Mouse (Mus musculus) lung, embryonic 15.5 days (tissue): ENCODE measurements at regions not wholly inside any gene's neighbourhood (a gene's known extent, or its start where the extent isn't known, plus 50 kb on each side); places are given as distances from the start of the nearest gene placed in this dataset.
A peak's percentile ranks its signal among the peaks of the same experiment; 100 is the strongest.

ENCODE experiments used
- ATAC-seq: fragments of 200-750 bp; cut with Nextera tagmentation; 2 replicates; pipeline ENCODE4 v1.8.0; 2017; ENCODE audit warnings: moderate number of reproducible peaks, borderline replicate concordance; ENCODE audit not compliant: low FRiP score, low TSS enrichment; ENCODE audit errors: extremely low read depth
- H3K27ac ChIP-seq: fragments of 300-500 bp; sonication (generic); 2 replicates; pipeline ENCODE4 v1.5.1; 2015; ENCODE audit warnings: moderate library complexity, mild to moderate bottlenecking, inconsistent platforms
- H3K27me3 ChIP-seq: fragments of 300-500 bp; sonication (generic); 2 replicates; pipeline ENCODE4 v1.6.1; 2015; ENCODE audit warnings: inconsistent platforms
- H3K36me3 ChIP-seq: fragments of 300-500 bp; sonication (generic); 2 replicates; pipeline ENCODE4 v1.6.1; 2015; ENCODE audit warnings: inconsistent platforms
- H3K4me1 ChIP-seq: fragments of 300-500 bp; sonication (generic); 2 replicates; pipeline ENCODE4 v1.6.1; 2015; ENCODE audit warnings: inconsistent platforms
- H3K4me2 ChIP-seq: fragments of 300-500 bp; sonication (generic); 2 replicates; pipeline ENCODE4 v1.6.1; 2015; ENCODE audit warnings: inconsistent platforms, mild to moderate bottlenecking, moderate library complexity
- H3K4me3 ChIP-seq: fragments of 300-500 bp; sonication (generic); 2 replicates; pipeline ENCODE4 v1.5.1; 2015; ENCODE audit warnings: mild to moderate bottlenecking, inconsistent platforms
- H3K9ac ChIP-seq: fragments of 300-500 bp; sonication (generic); 2 replicates; pipeline ENCODE4 v1.6.1; 2015; ENCODE audit warnings: inconsistent platforms
- H3K9me3 ChIP-seq: fragments of 300-500 bp; sonication (generic); 2 replicates; pipeline ENCODE4 v1.6.1; 2016; ENCODE audit warnings: inconsistent platforms
- WGBS: fragments of 180-500 bp; shearing (Covaris S2); methylation state at CpG from one replicate; pipeline ENCODE4 v1.1.7; 2015; 5-methylcytosine and 5-hydroxymethylcytosine counted together

DNA sequence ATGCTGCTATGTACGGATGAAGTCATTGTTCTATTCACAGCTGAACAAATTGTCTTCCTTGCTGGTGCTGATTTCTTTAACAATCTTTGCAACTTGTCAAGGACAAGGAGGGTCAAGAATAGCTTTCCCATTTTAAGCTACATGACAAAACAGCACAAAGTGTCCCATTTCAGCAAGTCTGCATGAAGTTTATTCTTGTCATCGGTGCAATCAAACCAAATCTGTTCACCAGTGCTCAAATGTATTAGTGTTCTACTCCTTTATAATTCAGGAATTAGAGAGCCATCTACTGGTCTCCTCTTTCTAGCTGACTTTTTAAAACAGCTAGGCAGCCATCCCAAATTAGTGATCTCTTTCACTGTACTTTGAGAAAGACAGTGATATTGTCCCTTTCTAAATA is 1040.8 kb downstream of the Galc start:
- no peaks in the 10 kb centered on the region for H3K36me3 ChIP-seq
- no peak for ATAC-seq
- no peak overlapping the region for H3K27ac ChIP-seq
- whole genome bisulfite sequencing: 37% methylated on average over 2 of the region's 2 CpGs
- H3K4me3 ChIP-seq: no peak overlapping the region
- no peak overlapping the region for H3K4me2 ChIP-seq
- no peaks in the 10 kb centered on the region for H3K9me3 ChIP-seq
- no peaks in the 10 kb centered on the region for H3K27me3 ChIP-seq
- H3K9ac ChIP-seq: no peak overlapping the region
- no peaks in the 10 kb centered on the region for H3K4me1 ChIP-seq

DNA sequence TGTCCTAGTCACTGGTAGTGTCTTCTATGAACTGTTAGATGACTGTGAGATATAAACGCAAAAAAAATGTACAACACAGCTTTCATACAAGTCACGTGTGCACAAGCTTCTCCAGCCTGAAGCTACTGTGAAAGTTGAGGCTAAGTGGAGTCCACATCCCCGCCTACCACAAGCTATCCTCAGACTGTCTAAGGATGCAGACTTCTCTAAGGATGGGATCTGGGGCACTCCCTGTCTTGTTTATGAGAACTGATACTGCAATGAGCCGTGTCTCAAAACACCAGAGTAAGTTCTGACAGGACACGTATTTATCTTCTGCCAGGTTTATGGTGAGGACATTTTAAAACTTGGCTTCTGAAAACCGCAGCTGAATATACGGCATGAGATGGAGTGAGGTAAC is 1041.7 kb downstream of the Galc start:
- Histone ChIP-seq H3K9me3 (no peaks in the 10 kb centered on the region), H3K4me3 (no peak overlapping the region), H3K27ac (no peak overlapping the region), H3K9ac (no peak overlapping the region), H3K4me2 (no peak overlapping the region), H3K4me1 (no peaks in the 10 kb centered on the region), H3K36me3 (no peaks in the 10 kb centered on the region), H3K27me3 (no peaks in the 10 kb centered on the region)
- peak; percentile 11; the same call in 1 of the 2 replicates for ATAC-seq
- WGBS: 41% methylated on average over 7 of the region's 7 CpGs

GRCm38 (mm10) chr12:97203636-97204389 is 1055.4 kb downstream of the Galc start:
- no peak for ATAC-seq

GRCm38 (mm10) chr12:97161853-97162252 is 1097.4 kb downstream of the Galc start:
- Histone ChIP-seq H3K4me2 (no peak overlapping the region), H3K27ac (no peak overlapping the region), H3K27me3 (no peaks in the 10 kb centered on the region), H3K4me1 (no peaks in the 10 kb centered on the region), H3K9ac (no peak overlapping the region), H3K9me3 (no peaks in the 10 kb centered on the region), H3K36me3 (no peaks in the 10 kb centered on the region), H3K4me3 (no peak overlapping the region)
- ATAC-seq: no peak

More at GRCm38 (mm10) chr12:97203636-97204389, 1055.4 kb downstream of the Galc start:
- H3K4me2 ChIP-seq: no peak overlapping the region
- H3K27me3 ChIP-seq: no peaks in the 10 kb centered on the region
- no peak overlapping the region for H3K9ac ChIP-seq
- H3K4me3 ChIP-seq: no peak overlapping the region
- 38% methylated on average over 3 of the region's 3 CpGs for WGBS
- H3K9me3 ChIP-seq: no peaks in the 10 kb centered on the region
- H3K27ac ChIP-seq: no peak overlapping the region
- no peaks in the 10 kb centered on the region for H3K36me3 ChIP-seq
- H3K4me1 ChIP-seq: no peaks in the 10 kb centered on the region

DNA sequence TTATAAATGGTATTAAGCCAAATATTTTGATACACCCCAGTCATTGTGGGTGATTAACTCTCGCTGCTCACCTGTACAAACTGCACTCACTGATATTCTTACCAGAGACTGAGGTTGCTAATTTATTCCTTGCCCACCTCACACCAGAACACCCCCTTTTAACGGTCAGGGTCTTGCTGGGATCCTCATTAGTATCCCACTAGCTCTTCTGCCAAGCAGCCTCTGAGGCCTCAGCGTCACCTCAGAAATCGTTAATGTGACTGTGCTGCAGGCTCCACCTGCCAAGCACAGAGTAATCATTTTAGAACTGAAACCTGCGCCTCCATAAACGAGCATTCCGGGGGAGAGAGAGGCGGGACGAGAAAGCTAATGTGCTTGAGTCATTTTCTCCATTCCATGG is 1097.8 kb downstream of the Galc start:
- Histone ChIP-seq H3K9me3 (no peaks in the 10 kb centered on the region), H3K9ac (no peak overlapping the region), H3K4me2 (no peak overlapping the region), H3K4me1 (no peaks in the 10 kb centered on the region), H3K4me3 (no peak overlapping the region), H3K27me3 (no peaks in the 10 kb centered on the region), H3K27ac (no peak overlapping the region), H3K36me3 (no peaks in the 10 kb centered on the region)
- ATAC-seq: no peak
- 69% methylated on average over 9 of the region's 9 CpGs for WGBS

DNA sequence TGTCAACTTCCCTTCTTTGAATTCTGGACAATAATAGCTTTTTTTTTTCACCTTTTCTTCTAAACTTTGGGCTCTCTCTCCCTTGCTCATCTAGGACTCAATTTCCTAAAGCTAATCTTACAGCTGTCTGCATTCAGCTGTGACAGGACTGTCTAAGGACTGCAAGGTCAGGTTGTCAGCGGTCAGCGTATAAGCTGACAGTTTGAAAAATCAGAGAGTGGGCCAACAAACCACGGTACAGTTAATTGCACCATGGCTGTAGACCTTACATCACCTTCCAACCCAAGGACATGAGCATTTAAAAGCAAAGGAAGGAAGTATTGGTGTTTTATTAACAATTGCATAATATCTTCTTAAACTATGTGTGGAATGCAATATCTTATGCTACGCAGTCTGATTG is 1100.9 kb downstream of the Galc start:
- Histone ChIP-seq H3K27ac (no peak overlapping the region), H3K9me3 (no peaks in the 10 kb centered on the region), H3K4me2 (no peak overlapping the region), H3K4me3 (no peak overlapping the region), H3K36me3 (no peaks in the 10 kb centered on the region), H3K4me1 (no peaks in the 10 kb centered on the region), H3K9ac (no peak overlapping the region), H3K27me3 (no peaks in the 10 kb centered on the region)
- WGBS: 42% methylated on average over 4 of the region's 4 CpGs
- no peak for ATAC-seq

- Histone ChIP-seq H3K9me3 (no peaks in the 10 kb centered on the region), H3K4me1 (no peaks in the 10 kb centered on the region), H3K4me2 (no peak overlapping the region), H3K27ac (no peak overlapping the region), H3K4me3 (no peak overlapping the region), H3K27me3 (no peaks in the 10 kb centered on the region), H3K36me3 (no peaks in the 10 kb centered on the region), H3K9ac (no peak overlapping the region)
- ATAC-seq: no peak
These were observed 1101.5 kb downstream of the Galc start for GRCm38 (mm10) chr12:97157748-97158147.

- H3K27me3 ChIP-seq: no peaks in the 10 kb centered on the region
- H3K4me2 ChIP-seq: no peak overlapping the region
- no peaks in the 10 kb centered on the region for H3K9me3 ChIP-seq
- no peaks in the 10 kb centered on the region for H3K36me3 ChIP-seq
- H3K4me3 ChIP-seq: no peak overlapping the region
- no peak for ATAC-seq
- H3K9ac ChIP-seq: no peak overlapping the region
- H3K27ac ChIP-seq: no peak overlapping the region
- 42% methylated on average over 3 of the region's 3 CpGs for WGBS
- H3K4me1 ChIP-seq: no peaks in the 10 kb centered on the region
These were observed 1102.7 kb downstream of the Galc start for GRCm38 (mm10) chr12:97156499-97157110.

DNA sequence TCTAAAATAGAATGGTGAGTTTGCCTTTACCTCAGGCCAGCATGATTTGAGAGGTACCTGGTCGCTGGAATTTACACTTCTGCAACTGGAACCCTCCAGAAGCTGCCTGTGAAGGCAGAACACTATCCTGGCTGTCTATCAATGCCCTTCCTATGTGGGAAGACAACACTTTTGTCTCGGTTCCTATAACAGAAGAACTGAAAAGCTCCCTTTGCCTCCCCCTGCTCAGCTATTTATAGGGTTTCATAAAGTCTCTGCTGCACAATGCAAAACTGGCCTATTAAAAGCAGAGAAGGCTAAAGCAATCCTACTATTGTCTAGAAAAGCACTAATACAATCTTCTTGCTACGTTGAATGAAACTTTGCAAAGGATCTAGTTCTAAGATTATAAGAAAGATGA is 1116.5 kb downstream of the Galc start:
- H3K4me3 ChIP-seq: no peak overlapping the region
- no peak overlapping the region for H3K4me2 ChIP-seq
- no peak overlapping the region for H3K9ac ChIP-seq
- no peaks in the 10 kb centered on the region for H3K4me1 ChIP-seq
- WGBS: 66% methylated on average over 3 of the region's 3 CpGs
- no peaks in the 10 kb centered on the region for H3K27me3 ChIP-seq
- no peaks in the 10 kb centered on the region for H3K9me3 ChIP-seq
- ATAC-seq: no peak
- H3K36me3 ChIP-seq: no peaks in the 10 kb centered on the region
- no peak overlapping the region for H3K27ac ChIP-seq

- H3K36me3 ChIP-seq: no peaks in the 10 kb centered on the region
- H3K9ac ChIP-seq: no peak overlapping the region
- no peak overlapping the region for H3K27ac ChIP-seq
- WGBS: 62% methylated on average over 7 of the region's 7 CpGs
- no peak for ATAC-seq
- H3K4me2 ChIP-seq: no peak overlapping the region
- H3K4me1 ChIP-seq: no peaks in the 10 kb centered on the region
- no peak overlapping the region for H3K4me3 ChIP-seq
- H3K27me3 ChIP-seq: no peaks in the 10 kb centered on the region
- no peaks in the 10 kb centered on the region for H3K9me3 ChIP-seq
These were observed 1121.3 kb downstream of the Galc start for GRCm38 (mm10) chr12:97137924-97138323.

DNA sequence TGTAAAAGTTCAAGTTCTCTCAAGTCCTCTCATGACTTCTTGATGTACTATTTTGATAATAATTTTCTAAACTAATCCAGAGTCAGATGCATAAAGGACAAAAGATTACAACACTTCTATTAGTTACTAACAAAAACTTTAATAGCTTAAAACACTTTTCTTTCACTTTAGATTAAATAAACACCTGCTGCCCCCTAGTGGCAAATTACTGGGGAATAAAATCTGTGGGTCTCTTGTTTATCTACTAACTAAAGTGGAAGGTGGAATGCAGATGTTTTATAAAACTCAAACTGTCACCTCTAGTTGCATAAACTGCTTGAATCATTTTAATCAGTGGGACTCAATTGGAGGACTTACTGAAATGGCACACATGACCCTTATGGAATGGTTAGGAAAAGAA is 1129.0 kb downstream of the Galc start:
- Histone ChIP-seq H3K4me3 (no peak overlapping the region), H3K27ac (no peak overlapping the region), H3K4me2 (no peak overlapping the region), H3K4me1 (no peaks in the 10 kb centered on the region), H3K9me3 (no peaks in the 10 kb centered on the region), H3K27me3 (no peaks in the 10 kb centered on the region), H3K9ac (no peak overlapping the region), H3K36me3 (no peaks in the 10 kb centered on the region)
- ATAC-seq: no peak

DNA sequence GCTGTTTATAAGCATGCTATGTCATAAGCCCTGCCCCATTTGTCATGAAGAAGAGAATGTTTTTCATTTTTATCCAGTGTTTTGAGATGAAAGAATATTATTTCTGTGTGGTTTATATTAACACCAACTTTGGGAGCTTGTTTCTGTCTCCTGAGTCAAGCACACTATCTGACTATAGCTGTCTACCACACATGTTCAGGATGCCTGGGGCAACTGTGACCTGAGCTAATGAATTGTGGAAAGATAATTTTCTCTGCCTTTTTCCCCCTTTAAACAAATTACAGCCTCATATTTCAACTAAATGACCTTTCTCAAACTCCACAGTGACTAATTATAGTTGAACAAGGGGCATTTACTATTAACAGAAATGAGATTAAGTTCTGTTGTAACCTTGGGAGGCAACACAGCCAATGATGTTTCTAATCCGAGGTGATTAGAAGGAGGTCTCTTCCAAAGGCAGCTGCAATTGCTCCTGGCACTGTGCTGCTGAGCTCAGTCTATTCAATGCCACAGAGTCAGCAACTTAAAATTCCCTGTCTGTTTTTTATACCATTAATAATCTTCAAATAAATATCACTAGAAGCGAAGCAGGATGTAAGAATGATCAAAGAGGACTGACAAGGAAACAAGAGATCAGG is 1168.6 kb downstream of the Galc start:
- 41% methylated on average over 2 of the region's 2 CpGs for WGBS
- H3K27me3 ChIP-seq: no peaks in the 10 kb centered on the region
- no peak overlapping the region for H3K9ac ChIP-seq
- H3K27ac ChIP-seq: no peak overlapping the region
- H3K36me3 ChIP-seq: no peaks in the 10 kb centered on the region
- ATAC-seq: no peak
- H3K4me3 ChIP-seq: no peak overlapping the region
- no peaks in the 10 kb centered on the region for H3K4me1 ChIP-seq
- no peaks in the 10 kb centered on the region for H3K9me3 ChIP-seq
- no peak overlapping the region for H3K4me2 ChIP-seq
